Mouse (Mus musculus): ENCODE data around the gene Dab2.

Gene Dab2

DNA sequence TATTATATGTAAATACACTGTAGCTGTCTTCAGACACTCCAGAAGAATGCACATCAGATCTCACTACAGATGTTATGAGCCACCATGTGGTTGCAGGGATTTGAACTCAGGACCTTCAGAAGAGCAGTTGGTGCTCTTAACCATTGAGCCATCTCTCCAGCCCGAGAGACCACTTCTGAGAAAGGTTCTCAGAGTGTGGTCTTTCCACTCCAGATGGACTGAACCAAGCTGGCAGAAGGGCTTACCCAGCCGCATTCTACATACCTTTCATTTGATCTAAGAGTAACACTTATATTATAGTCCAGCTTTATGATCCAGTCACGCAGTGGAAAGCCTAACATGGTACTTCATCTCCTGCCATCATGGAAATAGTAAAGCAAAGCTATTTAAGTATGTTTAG lies 92.3 kb downstream of the Dab2 start:
- DNase-seq (ENCODE audit: low spot score in 2 of 2): no peak

DNA sequence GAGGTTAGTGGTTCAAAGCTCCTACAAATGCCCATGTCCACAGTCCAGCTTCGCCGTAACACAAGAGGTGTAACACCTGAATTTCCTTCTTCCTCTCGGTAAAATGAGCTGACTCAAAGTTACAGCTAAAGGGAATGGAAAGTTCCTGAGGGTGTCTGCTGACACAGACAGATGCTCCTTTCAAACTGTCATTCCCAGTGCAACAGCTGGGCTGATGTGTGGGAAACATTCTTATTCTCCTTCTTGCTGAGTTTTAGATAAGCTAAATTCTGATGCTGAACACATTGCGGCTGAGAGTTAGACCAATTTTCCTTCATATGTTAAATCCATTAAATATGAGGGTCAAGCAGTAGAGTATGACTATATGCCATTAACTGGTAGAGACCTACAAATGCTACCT lies 94.0 kb downstream of the Dab2 start:
- DNase-seq (ENCODE audit: low spot score in 2 of 2): no peak

DNA sequence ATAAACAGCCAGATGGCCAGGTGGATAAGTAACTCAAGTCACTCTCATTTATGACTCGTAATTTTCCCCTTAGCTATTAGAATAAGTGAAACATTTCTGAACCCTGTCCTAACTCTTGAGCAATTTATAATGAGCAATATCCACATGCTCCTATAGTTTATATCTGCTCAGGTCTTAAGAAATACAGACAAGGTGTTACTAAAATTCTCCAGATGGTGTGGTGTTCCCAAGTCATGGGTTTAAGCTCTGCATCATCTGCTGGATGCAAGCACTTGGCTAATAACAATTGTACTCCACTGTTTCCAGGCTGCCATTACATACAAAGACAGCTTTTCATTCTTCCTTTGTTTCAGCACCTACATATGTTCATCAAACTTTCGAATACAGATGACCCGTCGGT lies 98.6 kb downstream of the Dab2 start:
- no peak for DNase-seq (ENCODE audit: low spot score in 2 of 2)

DNA sequence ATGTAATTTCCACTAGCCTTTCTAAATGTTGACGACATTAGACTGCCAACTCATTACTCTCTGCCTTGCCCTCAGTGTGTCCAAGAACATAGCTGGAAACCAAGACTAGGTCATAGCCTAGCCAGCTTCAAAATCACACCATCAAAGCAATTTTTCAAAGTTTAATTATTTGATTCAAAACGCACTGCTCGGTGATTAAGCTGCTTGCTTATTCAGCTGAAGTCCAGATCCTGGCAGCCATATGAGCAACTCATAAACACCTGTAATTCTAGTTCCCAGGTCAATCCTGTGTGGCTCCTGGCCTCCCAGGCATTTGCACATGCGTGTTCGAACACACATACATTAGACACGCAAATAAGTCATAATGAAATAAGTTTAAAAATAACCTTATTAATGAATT lies 99.3 kb downstream of the Dab2 start:
- DNase-seq (ENCODE audit: low spot score in 2 of 2): no peak

DNA sequence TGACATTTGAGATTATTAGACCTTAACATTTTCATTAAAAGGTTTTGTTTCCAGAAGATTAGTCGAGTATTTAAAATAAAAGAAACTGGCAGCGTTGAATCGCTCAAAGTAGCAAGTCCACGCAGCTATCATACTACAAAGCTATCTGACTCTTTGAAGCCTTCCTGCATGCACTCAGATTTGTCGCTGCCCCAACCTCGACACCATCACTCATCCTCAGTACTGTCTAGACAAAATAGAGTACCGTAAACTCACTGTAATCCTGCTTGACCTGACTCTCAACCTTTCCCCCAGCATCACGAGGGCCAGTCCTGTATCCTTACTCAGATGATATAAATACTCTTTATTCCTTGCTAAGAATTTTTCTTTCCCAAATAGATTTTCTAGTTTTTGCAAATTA lies 100.5 kb downstream of the Dab2 start:
- no peak for DNase-seq (ENCODE audit: low spot score in 2 of 2)

DNA sequence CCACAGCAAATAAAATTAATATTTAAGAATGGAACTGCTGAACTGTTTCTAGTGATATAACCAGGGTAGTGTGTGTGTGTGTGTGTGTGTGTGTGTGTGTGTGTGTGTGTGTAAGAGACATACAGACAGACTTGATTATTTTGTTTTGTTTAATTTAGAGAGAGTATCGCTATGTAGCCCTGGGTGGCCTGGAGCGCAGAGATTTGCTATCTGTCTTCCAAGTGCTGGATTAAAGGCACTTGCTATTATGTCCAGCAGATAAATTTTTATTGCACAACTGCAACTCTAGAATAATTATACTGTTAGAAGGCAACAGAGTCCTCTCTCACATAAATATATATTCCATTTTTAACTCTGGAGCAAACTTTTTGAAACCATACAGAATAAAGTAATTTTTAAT lies 102.8 kb downstream of the Dab2 start:
- DNase-seq (ENCODE audit: low spot score in 2 of 2): no peak

DNA sequence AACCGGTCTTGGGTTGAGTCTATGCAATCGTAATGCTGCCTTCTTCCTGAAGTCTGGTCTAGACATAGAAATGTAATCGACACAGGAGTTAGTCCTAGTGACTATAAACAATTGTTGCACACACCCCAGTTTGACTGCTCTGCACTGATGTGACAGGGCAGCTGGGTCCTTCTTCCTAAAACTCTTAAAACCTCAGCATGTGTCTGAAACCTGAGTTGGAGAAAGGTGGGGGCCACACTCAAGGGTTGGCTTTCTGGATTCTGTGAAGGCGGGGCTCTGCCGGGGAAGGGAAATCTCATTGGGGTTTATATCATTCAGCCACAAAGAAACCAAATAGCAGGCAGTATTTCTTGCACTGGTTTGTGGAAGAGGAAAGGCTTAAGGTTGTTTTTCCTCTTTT lies 104.6 kb downstream of the Dab2 start:
- no peak for DNase-seq (ENCODE audit: low spot score in 2 of 2)

DNA sequence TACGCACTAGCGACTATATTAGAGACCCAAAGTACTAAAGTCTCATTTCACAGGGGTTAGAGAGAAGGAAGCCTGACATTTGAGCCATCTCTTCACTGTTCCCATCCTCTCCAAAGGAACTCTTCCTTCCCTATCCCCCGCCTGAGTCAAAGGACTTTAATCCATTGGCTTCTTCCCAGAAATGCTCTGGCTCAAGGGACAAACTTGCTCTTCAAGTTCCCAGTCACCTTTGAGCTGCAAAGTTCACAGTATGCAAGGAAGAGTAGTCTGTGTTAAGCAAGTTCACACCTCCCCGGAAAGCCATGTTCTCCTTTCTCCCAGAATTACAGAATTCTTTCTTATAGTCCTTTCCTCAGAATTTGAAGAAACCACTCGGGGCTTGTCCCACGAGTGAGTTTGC lies 107.2 kb downstream of the Dab2 start:
- DNase-seq (ENCODE audit: low spot score in 2 of 2): no peak

DNA sequence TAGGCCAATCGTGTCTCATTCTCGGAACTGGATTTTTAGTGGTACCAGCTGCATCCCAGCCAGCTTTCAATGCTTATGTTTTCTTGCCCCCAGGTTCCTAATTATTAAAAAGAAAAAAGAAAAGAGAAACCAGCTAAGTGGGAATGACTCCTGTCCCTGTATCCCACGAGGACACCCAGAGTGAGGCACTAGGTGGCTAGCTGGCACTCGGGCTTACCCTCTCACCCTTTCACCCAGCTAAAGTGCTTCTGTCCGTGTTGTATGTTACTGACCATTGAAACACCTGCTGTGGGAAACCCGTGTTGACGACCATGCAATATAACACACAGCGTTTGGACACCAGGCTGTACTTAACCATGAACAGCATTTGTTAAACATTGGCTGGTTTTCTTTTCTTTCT lies 109.4 kb downstream of the Dab2 start:
- no peak for DNase-seq (ENCODE audit: low spot score in 2 of 2)

DNA sequence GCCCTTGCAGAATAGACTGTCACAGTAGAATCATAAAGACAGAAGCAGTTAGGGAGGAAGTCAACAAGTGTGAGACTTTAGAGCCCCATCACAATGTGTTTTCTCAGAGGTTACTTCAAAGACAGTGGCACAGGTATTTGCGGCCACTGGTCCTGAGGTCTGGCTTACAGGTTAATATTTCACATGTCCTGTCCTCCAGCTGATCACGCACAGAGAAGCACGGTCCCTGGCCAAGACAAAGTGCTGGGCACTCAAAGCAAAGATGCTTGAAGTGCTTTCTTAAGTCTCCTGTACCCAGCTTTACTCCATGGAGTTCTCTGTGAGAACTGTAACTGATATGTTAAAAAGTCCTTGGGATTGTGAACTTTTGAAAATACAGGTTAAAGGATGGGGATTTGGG lies 110.6 kb downstream of the Dab2 start:
- DNase-seq (ENCODE audit: low spot score in 2 of 2): no peak

DNA sequence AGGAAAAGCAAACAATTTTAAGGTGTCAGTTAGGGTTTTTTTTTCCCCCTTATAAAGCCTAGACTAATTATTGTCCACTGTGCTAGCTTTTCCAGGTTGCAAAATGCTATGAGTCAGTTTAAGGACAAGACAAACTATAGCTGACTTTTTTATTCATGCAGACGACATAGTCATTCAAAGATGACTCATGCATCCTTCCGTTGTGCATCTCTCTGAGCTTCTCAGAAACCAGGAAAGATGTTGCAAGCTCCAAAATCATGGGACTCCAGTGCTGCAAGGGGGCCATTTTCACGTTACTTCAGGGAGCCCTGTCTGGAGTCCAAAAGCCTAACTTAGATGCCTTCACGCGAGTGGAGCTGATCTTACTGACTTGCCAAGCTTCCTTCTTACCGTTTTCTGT lies 111.7 kb downstream of the Dab2 start:
- no peak for DNase-seq (ENCODE audit: low spot score in 2 of 2)

DNA sequence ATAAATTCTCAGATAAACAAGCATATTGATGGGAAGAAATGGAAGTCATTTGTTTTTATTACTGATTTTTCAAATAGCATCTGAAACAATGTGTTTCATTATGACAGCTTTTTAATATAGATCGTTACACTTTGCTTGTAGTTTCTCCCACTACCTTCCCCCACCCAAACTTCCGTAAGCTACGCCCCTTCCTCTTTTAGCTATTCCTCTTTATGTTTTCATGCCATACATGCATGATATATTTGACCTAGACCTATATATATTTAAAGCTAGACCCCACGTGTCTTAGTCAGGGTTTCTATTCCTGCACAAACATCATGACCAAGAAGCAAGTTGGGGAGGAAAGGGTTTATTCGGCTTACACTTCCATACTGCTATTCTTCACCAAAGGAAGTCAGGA lies 115.7 kb downstream of the Dab2 start:
- no peak for DNase-seq (ENCODE audit: low spot score in 2 of 2)

DNA sequence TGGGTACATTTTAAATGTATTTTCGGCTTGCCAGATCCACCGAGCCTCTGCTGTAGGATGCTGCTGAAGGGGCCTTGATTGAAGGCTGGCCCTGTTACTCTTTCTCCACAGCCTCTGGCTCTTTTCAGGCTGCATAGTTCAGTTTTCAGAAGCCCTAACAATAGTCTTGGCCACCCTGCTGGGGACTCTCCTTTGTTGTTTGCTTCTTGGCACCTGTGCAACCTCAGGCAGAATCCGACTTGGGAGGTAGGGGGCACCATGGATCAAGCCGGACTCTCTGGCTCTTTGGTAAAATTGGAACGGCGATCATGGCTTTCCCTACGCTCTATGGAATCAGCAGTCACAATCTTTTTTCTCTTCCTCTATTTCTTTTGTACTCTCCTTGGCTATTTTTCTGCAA lies 132.2 kb downstream of the Dab2 start:
- DNase-seq (ENCODE audit: low spot score in 2 of 2): no peak

DNA sequence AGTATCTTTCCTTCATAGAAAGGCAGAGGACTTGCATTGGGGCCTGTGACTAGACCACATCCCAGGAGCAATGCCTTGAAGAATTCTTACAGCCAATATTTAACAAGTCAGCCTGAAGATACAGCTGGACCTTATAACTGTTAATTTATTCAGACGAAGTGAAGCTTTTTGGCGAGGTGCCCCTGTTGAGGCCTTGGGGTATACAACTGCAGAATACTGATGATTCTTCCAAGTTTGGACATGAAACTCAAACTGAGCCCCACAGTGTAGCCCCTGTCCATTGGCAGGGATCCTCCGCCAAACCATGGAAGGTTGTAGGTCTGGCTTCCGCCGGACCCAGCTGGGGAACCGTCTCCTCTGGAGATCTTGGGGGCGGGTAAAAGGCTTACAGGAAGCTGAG lies 132.8 kb downstream of the Dab2 start:
- no peak for DNase-seq (ENCODE audit: low spot score in 2 of 2)

DNA sequence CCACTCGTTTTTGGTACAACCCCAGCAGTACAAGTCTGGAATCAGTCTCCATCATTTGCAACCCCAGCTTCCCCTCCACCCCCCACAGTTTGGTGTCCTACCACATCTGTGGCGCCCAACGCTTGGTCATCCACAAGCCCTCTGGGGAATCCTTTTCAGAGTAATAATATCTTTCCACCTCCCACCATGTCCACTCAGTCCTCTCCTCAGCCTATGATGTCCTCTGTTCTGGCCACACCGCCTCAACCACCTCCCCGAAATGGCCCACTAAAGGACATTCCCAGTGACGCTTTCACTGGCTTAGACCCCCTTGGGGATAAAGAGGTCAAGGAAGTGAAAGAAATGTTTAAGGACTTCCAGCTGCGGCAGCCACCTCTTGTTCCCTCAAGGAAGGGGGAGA lies 135.7 kb downstream of the Dab2 start:
- DNase-seq (ENCODE audit: low spot score in 2 of 2): no peak

DNA sequence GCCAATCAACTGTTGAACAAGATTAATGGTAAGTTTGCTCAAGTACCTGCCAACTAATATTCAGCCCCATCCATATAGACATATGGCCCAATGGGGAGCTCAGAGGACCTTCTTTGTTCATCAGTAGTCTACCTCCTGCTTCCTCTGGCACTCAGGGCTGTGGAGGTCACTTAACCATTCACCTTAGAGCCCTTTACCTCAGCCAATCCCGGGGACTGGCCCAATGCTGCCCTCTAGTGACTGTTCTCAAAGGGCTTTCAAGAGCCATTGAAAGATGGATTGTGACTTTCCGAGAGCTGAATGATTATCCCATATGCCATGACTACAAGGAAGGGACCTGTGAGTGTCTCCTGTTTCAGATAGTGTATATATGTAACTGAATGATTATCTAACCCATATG lies 136.2 kb downstream of the Dab2 start:
- DNase-seq (ENCODE audit: low spot score in 2 of 2): peak in 1 of 2 experiments; percentile 10

DNA sequence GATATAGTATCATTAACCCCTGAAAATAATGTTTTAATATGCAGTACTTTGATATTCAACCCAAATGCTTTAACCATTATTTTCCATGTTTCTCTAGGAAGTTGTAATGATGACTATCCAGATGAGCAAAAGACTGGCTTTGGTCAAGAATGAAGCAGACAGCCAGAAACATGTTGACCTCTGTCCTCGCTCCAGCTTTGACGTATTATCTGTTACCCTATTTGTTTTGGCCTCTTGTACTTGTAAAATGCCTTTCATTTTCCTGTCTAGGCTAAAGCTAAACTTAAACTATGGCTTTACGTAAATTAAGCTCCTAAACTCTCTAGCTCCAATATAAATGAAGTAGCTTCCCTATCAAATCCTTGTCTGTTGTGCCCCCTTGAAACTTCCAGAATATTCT lies 139.1 kb downstream of the Dab2 start:
- no peak for DNase-seq (ENCODE audit: low spot score in 2 of 2)

DNA sequence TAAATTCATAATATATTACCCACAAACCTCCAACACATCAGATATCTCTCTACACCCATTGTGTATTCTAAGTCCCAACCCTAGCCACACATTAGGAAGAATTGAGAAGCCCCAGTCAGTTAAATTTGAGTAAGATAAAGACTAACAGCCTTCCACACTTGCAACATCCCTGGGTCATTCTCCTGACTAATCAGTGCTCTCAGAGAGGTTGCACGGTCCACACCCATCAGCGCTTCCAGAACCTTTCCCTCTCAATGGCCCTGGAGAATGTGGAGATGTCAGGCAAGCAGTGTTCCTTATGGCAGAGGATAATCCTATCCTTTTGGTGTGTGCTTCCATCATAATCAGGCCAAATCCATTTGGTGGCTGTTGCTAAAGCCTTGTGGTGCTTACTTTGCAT lies 144.9 kb downstream of the Dab2 start:
- DNase-seq (ENCODE audit: low spot score in 2 of 2): no peak

DNA sequence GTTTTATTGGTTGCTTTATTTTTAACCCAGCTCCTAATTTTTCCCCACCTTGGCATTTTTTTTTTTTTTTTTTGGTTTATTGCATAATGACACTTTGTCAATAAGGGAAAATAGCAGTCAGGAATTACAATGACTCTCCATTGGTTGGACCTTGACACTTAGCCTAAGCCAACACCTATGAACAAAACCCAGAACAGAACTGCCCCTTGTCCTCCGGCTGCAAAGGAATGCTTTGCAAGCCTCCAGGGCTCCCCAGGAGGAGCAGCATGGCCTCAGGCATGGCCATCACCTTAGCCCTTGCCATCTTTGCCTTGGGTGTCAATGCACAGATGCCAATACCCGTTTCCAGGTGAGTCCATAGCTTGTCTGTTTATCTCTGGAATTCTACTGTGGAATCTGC lies 145.5 kb downstream of the Dab2 start, which contains the start of gene C9:
Gene C9, plus strand, starts transcription at position 193 of the 400 bp plus-strand sequence.
- no peak for DNase-seq (ENCODE audit: low spot score in 2 of 2)

DNA sequence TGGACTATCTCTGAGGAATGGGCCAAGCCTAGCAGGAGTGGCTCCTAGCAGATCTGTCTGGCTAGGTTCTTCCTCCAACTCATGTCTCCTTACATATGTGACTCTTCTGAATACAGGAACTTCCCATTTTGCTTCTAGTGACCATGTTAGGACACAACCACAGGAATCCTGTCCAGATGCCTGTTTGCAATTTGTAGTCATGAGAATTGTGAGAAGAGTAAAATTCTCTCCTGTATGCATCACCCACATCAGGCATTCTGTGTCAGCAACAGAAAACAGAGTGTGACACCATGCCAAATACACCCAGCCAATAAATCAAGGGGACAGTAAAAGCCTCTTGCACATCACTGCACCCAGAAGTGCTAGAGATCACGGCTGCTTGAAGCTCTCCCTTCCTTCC lies 146.6 kb downstream of the Dab2 start:
- no peak for DNase-seq (ENCODE audit: low spot score in 2 of 2)

DNA sequence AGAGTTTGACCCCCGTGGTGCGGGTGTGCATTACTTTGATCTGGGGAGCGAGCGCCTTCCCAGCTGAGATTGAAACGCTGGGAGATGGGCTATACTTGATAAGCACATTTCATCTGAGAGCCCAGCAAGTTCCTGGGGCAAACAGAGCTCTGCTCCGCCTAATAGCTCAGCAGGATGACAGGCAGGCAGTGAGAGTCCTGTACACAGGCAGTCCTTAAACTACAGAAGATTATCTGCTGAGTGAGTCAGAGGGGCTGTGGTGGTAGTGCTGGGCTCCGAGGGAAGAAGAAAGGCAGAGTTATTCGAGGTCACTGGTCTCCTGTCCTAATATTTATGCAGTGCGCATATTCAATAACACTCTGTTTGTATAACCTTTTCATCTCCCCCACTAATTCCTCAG lies 149.3 kb downstream of the Dab2 start:
- no peak for DNase-seq (ENCODE audit: low spot score in 2 of 2)

DNA sequence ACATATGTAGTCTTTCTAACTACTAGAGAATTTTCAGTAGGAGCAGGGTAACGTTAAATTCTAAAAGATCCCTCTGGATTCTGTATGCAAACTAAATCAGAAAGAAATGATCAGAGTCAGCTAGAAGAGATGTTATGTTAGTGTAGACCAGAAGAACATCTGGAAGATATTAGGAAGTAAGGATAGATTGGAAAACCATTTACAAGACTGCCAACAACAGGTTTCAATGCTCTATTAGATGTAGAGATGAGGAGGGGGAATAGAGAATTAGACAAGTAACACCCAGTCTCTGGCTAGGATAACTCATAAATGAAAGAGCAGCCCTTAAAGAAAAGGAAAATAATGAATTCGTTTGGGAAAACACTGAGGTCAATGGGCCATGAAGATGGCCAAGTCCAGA lies 154.9 kb downstream of the Dab2 start:
- no peak for DNase-seq (ENCODE audit: low spot score in 2 of 2)

DNA sequence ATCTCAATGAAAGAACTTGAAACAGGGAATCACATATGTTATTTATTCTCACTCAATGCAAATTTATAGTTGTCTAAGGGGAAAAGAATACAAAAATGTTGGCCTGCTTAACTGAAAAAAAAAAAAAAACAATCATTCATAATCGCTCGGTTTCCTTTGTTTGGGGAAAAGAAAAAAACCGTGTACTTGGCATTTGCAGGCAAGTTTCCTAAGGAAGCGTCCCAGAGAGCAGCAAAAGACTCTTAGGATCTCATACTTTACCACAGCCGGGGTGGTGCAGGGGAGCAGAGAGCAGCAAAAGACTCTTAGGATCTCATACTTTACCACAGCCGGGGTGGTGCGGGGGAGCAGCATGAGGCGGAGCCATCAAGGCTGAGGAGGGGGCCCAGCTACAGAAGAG lies 161.8 kb downstream of the Dab2 start:
- no peak for DNase-seq (ENCODE audit: low spot score in 2 of 2)

DNA sequence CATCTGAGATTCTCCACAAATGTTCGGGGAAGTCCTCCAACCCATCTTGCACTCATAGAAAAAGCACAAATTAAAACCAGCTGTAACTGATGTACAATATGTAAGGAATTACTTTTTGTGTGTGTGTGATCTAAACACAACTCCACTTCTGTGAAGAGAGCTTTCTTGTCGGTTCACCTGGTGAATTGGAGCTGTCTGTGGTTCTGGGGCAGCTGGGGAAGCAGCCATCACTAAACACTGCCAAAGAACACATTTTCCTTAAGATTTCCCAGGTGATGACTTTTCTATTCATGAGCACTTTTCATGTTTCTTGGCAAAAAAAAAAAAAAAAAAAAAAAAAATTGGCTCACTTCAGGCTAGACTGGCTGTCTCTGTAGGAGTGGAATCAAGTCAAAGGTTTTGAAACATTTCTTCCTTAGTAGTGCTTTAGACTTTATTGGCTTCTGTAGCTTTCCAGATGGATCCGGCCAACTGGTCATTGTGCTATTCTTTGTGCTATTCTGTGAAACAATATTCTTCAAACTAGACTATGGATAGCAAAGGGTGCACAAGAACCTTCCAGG lies 163.9 kb downstream of the Dab2 start:
- no peak for DNase-seq (ENCODE audit: low spot score in 2 of 2)

DNA sequence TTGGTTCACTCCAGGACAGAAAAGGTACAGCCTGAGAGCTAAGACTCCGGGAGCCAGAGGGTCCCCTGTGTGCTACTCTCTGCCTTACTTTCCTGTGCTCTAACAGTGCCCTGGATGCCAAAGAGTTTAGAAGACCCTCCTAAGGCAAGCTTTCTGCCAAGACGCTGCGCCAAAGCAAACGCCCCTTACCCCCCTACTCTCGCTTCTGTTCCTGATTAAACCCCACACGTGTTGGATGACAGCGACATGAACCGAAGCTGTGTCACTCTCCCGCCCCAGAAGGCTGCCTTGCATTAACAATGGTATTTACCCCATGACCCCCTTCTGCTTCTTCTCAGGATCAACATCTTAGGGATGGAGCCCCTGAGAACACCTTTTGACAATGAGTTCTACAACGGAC lies 167.4 kb downstream of the Dab2 start:
- DNase-seq (ENCODE audit: low spot score in 2 of 2): no peak

Data from frontal cortex, postnatal 14 days (tissue).